Mouse (Mus musculus) cerebellum, postnatal 14 days (tissue): ENCODE results near the gene Picalm.
A peak's percentile ranks its signal among the peaks of the same experiment; 100 is the strongest.

Source experiments
- DNase-seq, 2 experiments: peaks; one replicate each; pipeline ENCODE4 v3.0.0; 2021; ENCODE audit warnings: mixed read lengths in 2 of 2

Picalm gene

GRCm38 (mm10) chr7:90216511-90216910, 86.5 kb downstream of the Picalm start:
- DNase-seq: no peak

DNA sequence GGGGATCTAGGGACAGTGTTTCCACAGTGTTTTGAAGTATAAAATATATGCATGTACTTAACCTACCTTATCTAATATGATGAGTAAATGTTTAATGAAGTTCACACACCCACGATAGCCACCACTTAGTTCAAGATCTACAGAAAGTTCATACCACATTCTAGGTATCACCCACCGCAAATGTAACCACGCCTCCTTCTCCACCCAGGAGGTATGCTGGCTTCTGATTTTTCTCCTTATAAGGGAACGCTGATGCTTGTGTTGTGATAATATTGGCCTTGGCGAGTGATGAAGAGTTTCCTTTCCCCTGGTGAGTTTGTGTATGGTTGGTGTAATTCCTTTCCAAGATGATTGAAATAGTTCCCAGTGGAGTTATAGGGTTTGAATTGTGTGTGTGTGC, 88.1 kb downstream of the Picalm start:
- no peak for DNase-seq

DNA sequence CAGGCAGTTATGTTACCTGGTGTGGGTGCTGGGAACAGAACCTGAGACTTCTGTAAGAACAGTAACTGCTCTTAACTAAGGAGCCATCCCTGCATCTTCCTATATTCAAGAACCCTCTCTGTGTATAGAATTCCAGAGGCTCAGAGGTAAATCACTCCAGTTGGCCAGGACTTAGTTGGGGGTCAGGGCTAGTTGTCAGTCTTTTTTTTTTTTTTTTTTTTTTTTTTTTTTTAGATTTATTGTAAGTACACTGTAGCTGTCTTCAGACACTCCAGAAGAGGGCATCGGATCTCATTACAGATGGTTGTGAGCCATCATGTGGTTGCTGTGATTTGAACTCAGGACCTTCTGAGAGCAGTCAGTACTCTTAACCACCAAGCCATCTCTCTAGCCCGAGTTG, 91.5 kb downstream of the Picalm start:
- DNase-seq: no peak

DNA sequence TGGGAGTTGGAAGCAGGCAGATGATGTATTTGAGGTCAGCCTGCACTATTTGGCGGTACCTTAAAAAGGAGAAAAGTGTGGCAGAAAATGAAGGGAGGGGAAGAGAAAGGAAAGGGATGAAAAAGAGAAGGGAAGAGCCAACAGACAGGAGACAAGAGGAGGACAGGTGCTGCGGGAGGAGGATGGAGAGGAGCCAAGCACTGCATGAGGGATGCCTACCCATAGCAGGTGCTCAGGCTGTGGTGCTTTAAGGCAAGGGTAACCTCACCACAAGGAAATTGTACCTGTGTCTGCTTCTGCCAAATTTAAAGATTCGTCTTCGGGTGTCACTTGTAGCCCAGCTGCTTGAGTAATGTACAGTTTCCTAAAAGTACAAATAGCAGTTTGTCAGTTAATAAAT, 98.1 kb downstream of the Picalm start:
- peak in 1 of 2 experiments; percentile 18 for DNase-seq

- DNase-seq: peak in 1 of 2 experiments; percentile 56
These were observed 98.9 kb downstream of the Picalm start for GRCm38 (mm10) chr7:90228884-90229283.

- DNase-seq: no peak
These were observed 101.4 kb downstream of the Picalm start for GRCm38 (mm10) chr7:90231431-90231830.

- no peak for DNase-seq
These were observed 103.9 kb downstream of the Picalm start for GRCm38 (mm10) chr7:90233921-90234320.

DNA sequence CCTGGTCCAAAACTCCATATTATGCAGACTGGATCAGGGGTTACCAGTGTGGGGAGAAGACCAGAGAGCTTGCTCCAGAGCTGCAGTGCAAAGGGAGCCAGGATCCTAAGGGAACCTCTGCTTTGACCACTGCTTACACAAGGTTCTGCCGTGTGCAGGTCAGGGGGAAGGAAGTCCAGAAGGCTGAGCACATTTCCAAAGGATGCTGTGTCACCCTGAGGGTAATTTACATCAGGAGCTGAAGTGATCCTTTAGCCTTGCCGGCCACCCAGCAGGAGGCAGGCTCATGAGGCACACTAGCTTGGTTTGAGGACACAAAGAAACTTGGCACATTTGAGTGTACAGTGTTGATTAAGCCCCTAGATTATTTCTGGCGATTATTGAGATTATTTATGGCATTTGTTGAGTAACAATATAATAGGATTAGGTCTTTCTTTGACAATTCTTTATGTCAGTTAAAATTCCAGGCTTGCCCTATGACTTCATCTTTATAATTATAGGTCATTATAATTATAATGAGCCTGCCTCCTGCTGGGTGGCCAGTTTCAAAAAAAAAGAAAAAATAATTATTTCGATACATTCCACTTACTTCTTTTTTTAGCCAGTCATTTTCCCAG, 106.4 kb downstream of the Picalm start:
- DNase-seq: no peak

- no peak for DNase-seq
These were observed 113.1 kb downstream of the Picalm start for GRCm38 (mm10) chr7:90243151-90243550.

DNA sequence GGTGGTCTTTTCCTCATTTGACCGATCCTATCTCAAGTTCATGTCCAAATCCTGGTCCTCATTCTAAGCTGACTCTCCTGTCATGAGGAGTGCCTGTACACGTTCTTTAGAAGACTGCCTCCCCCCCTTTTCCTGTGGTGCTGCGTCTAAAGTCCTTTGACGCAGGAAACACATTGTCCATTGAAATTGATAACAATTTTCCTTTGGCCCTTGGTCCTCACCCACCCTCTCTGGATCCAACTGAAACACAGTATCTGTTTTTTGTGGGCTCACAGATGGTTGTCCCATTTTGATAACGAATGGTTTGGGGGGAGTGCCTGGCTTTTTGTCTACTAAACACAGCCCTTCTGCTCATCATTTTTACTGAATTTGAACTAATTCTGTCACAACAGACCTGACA, 113.6 kb downstream of the Picalm start:
- no peak for DNase-seq

DNA sequence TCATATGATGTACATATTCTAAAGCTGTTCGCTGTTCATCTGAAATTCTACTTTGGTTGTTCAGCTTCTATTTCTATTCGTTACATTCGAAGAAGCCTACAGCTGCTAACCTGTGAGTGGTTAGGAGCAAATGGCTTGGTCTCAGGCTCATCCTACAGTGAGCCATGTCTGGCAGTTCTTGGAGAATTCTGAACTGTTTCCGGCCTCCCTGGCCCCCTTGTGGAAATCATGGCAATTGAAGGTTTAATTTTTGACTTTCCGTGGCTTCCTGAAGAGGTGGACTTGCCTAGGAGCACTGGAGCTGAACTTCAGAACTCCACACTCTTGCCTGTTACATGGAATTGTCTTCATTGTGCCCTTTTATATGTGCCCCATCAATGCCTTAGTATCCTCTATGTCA, 122.9 kb downstream of the Picalm start:
- DNase-seq: no peak

DNA sequence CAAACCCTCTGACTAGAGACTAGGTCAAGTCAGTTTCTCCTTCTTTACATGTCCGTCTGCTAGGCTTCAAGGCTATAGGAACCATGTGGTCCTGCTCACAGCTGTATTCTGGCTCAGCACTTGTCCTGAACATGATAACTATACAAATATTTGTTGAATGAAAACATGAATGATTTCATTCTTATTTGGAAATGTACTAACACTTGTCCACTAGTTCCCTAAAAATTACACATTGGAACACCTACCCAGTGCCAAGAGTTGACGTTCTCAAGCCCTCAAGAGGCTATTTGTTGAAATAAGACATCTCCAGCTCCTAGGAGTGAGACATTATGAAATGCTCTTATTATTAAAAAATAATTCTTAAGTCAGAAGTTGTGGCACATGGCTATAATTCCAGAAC, 128.7 kb downstream of the Picalm start:
- DNase-seq: no peak

- DNase-seq: no peak
These were observed 129.9 kb downstream of the Picalm start for GRCm38 (mm10) chr7:90259899-90260298.

DNA sequence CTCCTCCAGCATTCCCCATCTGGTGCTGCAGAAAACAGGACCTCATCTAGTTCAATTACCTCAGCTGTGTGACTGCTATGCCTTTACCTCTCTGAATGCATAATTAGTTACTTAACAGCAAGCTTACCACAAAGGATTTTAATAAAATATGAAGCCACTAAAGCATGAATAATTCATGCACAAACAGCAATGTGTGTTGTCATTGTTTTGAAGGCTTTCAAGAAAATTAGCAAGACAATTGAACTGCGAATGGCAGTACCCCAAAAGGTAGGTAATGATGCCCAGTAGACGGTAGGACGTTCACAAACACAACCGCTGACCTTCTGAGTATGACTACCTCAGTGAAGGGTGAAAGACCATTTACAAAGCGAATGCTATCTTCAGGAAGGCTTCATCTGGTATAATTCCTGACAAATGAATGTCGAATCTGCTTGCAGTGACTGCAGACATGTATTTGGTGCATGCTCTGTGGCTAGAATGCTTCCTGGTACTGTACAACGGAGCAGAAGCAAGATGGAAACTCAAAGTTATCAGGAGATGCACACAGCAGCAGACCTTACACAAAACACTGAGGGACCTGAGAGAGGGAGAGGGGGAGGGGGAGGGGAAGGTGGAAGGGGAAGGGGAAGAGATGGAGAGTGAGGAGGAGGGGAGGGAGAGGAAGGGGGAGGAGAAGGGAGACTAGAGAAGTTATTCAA, 132.0 kb downstream of the Picalm start:
- DNase-seq: no peak
